Mouse (Mus musculus) cortical plate, adult 2 months (tissue): Measurements from ENCODE around the gene Adam19.

Source experiments
- CTCF ChIP-seq: fragments of 200-500 bp; IDR thresholded peaks from 2 replicates; pipeline ENCODE4 v1.5.1; 2011; ENCODE audit warnings: mild to moderate bottlenecking, control low read depth, low read length; ENCODE audit not compliant: insufficient read depth; ENCODE audit errors: extremely low read depth
- POLR2A ChIP-seq: fragments of 200-500 bp; IDR thresholded peaks from 2 replicates; pipeline ENCODE4 v1.6.1; 2011; ENCODE audit warnings: mild to moderate bottlenecking, low read length, control low read depth; ENCODE audit not compliant: insufficient read depth; ENCODE audit errors: extremely low read depth

DNA sequence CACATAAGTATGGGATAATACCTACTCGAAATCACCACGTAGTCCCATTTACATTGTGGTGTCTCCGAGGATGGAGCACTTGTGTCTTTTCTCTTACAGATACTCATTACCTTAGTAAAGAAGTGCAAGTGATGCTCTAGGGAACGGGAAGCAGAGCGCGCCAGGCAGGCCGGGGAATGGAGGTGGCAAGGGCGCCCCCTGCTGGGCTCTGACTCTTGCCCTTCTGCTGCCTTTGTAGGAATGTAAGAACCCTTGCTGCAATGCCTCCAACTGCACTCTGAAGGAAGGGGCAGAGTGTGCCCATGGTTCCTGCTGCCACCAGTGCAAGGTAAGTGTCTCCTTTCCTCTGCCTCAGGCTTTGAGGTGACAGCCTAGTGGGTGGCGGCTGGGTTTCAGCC is 72.8 kb downstream of the Adam19 start:
- TF ChIP-seq CTCF = peak; percentile 59
- no peak for TF ChIP-seq POLR2A
